Mouse (Mus musculus) megakaryocyte, adult 5-6 weeks (primary cell): ENCODE results near the gene Tcl1b1. TPM values are rescaled to one million over a fixed set of nuclear protein-coding genes. Genes with fewer than 3 reads are reported as not detected.
A peak's percentile ranks its signal among the peaks of the same experiment; 100 is the strongest.
"Not testable (repeated sequence)": the region's sequence is repeated elsewhere in the genome, so short reads cannot be mapped to it uniquely, and the experiment has no call there.

Experiments used
- ATAC-seq: 2 replicates; pipeline ENCODE4 v1.8.0; 2016; ENCODE audit warnings: mild to moderate bottlenecking, inconsistent platforms; ENCODE audit not compliant: poor library complexity, severe bottlenecking
- total RNA-seq, 2 experiments: library from RNA; stranded (forward) in 1 of 2; stranded (reverse) in 1 of 2; fragments of 153-499, 151-499 nt in 1 of 2; fragments of 221-1000, 200-1000 nt in 1 of 2; gene quantifications; 2 replicates each; pipeline versions ENCODE4 v1.2.3 to v1.2.4; 2015 to 2017

Gene Tcl1b1
- total RNA-seq (2015) (not detected in 2 replicates), total RNA-seq (2017) (not detected in 2 replicates)

DNA sequence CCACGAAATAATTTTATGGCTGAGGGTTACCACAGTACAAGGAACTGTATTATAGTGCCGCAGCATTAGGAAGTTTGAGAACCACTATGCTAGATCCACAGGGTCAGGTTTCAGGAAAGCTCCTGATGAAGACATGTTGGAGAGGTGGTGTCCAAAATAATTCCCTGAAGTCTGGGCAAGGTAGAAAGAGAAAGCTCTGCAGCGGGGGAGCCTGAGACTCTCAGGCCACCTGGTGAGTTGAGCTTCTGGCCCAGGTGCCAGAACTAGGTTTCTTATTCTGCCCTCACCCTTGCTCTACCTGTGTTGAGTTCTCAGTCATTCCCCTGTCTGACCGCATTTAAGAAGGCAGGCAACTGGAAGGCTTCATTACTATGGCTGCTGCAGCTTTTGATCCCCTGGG, at the start of gene Tcl1b1:
Gene Tcl1b1, plus strand, starts transcription at position 301 of the 400 bp plus-strand sequence.
- no peak for ATAC-seq

DNA sequence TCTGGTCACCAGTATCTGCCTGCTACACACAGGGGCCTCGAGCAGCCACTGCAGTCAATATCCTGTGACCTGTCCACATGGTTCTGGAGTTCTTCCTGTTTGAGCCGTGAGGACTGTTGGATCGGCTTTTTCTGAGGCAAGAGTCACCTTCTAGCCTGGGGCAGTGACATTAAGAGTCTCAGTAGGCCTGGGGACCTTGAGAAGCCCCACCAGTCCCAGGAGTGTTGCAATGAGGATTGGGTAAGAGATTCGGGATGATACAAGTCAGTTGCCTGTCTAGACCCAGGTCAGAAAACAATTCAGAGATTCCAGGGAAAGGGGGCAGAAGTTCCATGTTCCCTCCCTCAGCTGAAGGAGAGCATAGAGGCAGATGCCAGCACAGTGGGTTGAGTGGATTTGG, 49.7 kb upstream of the Tcl1b1 start:
- no peak for ATAC-seq

DNA sequence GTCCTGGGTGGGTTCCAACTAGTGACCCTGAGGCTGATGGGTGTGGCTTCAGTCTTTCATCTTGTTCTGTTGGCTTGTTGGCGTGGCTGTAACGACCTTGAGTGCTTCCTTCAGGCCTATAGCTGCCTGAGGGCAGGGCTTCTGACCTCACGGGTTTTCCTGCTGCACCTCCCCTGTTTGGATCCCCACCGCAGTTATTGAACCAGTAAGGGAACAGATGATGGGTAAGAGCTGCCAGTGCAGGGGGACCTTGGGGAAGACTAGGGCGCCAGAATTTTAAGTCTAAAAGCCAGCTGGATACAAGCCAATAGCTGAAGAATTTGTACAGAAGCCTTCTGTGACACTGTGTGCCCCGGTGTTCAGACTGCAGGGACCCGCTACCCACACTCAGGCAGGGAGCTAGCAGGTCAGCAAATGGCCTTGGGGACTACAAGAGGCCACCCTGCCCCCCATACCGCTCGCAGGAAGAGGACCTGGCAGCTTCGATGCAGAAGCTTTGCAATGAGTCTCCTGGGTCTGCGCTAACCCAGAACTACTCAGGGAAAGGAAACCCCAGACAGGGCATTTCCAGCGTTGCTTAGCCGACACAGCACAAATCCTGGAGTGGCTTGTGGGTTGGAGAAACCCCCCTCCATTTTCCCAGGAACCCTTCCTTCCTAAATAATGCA, 47.0 kb upstream of the Tcl1b1 start:
- no peak for ATAC-seq

DNA sequence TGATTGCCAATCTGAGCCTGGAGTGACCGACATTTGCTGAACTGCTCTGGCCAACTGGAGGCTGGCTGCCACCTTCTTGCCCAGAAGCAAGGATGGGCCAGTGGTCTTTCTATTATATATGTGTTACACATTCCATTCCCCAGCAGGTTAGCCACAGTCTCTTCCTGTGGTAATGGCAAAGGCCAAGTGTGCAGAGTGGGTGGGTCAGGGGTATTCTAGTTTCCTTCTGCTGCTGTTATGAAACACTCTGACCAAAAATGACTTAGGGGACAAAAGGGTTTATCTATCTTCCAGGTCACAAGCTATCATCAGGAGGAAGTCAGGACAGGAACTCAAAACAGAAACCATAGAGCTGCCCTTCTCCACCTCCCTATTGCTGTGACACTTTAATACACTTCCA, 42.8 kb upstream of the Tcl1b1 start:
- peak; percentile 78 for ATAC-seq

DNA sequence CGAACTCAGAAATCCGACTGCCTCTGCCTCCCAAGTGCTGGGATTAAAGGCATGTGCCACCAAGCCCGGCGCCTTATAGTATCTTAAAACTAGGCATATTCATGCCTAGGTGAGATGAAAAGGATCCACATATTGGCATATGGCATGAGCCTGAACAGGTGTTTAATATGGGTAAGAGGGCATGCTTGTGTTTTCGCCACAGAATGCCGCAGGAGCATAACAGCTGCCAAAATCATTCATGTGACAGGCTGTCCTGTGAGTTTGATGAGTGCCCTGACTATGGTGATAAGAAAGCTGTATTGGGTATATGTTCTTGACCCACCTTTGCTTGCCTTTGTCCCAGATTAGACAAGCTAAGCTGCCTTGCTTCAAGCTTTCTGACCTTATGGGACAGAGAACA, 34.1 kb upstream of the Tcl1b1 start:
- no peak for ATAC-seq

DNA sequence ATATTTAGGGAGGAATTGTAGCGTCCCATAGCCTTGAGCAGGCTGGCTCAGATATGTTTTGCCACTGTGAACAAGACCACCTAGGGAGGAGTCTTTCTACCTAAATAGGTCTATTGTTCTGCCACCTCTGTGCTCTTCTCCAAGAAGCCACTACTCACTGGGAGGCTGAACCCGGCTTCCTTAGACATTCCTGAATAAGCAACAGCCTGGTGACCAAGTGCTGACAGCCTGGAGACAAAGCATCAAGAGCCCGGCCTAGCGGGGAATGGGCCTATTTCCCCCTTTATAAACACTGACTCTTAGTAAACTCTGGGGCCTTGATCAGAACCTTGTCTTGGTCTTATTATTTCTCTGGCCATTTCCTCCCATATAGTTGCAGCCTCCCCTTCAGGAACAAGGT, 33.0 kb upstream of the Tcl1b1 start:
- ATAC-seq: no peak

DNA sequence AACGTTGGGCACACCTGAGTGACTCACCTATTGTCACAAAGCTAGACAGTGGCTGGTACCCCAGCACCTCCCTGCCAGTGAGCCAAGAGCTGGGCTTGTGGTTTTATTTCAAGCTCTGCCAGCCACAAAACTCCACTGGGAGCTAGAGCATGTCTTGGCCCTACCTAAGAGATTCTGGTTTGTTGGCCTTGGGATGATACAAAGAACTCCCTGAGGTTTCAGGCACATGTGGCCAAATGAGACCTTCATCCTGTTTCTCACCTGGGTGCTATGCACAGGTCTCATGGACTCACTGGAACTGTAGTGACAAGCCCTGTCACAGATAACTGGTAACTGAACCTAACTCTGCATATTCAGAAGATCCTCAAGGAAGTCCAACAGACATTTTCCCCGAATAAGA, 31.9 kb upstream of the Tcl1b1 start:
- ATAC-seq: no peak

DNA sequence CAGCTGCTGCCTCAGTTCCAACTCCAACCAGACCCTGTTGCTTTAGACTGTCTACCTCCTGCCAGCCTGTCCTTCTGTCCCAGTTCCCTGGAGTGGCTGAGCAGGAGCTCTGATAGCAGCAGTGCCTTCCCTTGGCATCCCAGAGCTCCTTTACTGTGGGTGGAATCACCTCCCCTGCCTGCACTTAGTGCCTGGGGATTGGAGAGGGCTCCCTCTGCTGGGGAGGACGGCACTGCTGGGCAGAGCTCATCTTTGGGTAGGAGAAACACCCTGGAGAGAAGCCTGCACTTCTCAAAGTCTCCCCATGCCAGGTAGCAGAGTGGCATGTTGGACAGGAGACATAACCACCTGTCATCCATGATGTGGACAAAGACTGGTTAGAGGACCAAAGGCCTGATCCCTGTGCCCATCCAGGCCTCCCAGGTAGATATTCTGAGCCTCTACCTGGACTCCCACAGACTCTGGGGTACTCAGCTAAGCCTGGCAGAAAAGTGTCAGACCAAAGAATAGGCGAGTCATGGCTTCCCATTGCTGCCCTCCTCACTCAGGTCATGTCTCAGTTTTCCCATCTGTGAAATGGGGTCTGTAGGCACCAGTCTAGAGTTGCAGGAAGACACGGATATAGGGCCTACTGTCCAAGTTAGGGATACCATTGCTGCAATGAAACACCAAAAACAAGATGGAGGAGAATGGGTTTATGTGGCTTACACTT, 29.8 kb upstream of the Tcl1b1 start:
- ATAC-seq: peak; percentile 51; the same call in 1 of the 2 replicates

DNA sequence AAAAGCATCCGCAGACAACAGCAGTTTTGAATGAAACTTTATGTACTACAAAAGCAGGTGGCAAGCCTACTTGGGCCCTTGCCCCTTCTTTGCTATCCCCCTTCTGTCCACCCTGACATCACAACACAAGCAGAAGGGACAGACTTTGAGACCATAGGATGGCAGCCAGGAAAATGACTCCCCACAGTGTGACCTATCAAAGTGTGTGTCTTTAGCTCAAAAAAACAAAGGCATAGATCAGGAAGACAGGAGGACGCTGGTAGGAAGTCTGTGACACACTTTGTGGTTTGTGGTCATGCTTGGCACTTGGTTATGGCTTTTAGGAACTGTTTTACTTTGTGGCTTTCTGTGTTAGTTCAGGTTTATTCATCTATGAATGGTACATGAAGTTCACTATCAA, 25.3 kb upstream of the Tcl1b1 start:
- not testable (repeated sequence) for ATAC-seq

DNA sequence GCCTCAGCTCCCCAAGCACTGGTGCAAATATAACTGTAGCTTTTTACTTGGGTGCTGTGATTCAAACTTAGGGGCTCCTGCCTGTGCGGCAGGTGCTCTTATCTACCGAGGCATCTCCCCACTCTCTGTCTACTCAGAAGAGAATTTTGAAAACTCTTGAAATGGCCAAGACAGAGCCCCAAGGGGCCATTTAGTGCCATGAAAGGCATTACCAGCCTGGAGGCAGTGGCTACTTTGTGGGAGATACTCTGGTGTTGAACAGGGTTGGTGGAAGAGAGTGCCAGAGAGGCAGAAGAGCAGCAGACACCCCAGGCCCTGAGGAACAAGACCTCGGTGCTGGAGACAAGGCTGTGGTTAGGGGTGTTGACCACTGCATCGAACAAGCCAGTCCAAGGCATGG, 24.7 kb upstream of the Tcl1b1 start:
- not testable (repeated sequence) for ATAC-seq

DNA sequence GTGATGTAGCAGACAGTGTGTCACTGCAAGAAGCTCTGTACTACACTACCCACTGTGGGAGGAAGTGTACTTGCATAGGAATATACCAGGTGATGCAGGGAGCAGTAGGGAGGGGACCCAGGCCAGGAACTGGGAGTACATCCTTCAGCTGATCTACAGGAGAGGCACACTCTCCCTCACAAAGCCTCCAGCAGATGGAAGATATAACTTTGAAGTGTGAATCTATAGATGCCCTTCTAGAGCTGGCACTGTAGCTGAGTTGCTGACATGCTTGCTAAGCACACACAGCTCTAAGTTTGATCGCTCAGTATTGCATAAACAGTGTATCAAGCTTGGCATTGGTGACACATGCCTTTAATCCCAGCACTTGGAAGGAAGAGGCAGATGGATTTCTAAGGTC, 21.8 kb upstream of the Tcl1b1 start:
- not testable (repeated sequence) for ATAC-seq

DNA sequence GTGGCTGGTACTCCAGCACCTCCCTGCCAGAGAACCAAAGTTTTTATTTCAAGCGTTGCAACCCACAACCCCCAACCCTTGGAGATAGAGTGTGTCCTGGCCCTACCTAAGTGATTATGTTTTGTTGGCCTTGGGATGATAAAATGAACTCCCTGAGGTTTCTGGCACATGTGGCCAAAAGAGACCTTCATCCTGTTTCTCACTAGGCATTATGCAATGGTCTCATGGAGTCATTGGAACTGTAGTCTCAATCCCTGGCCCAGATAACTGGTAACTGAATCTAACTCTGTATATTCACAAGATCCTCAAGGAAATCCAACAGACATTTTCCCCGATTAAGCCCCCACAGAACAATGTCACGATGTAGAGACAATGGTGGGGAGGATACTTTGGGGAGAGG, 16.4 kb upstream of the Tcl1b1 start:
- ATAC-seq: no peak

DNA sequence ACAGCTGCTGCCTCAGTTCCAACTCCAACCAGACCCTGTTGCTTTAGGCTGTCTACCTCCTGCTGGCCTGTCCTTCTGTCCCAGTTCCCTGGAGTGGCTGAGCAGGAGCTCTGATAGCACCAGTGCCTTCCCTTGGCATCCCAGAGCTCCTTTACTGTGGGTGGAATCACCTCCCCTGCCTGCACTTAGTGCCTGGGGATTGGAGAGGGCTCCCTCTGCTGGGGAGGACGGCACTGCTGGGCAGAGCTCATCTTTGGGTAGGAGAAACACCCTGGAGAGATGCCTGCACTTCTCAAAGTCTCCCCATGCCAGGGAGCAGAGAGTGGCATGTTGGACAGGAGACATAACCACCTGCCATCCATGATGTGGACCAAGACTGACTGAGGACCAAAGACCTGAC, 14.6 kb upstream of the Tcl1b1 start:
- ATAC-seq: not testable (repeated sequence)

DNA sequence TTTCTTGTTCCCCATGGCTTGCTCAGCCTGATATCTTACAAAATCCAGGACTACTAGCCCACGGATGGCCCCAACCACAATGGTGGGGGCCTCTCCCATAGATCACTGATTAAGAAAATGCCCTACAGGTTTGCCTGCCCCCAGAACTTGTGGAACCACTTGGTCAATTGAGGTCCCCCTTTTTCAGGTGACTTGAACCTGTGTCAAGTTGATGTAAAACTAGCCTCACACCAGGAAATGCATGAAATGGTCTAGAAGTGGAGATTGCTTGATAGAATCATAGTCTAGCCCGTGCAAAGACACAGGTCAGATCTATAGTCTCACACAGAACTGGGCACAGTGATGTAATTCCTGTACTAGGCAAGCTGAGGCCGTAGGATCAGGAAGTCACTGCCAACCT, 13.8 kb upstream of the Tcl1b1 start, which contains the start of gene Tcl1b2:
Gene Tcl1b2, plus strand, starts transcription at position 301 of the 400 bp plus-strand sequence.
- ATAC-seq: no peak

DNA sequence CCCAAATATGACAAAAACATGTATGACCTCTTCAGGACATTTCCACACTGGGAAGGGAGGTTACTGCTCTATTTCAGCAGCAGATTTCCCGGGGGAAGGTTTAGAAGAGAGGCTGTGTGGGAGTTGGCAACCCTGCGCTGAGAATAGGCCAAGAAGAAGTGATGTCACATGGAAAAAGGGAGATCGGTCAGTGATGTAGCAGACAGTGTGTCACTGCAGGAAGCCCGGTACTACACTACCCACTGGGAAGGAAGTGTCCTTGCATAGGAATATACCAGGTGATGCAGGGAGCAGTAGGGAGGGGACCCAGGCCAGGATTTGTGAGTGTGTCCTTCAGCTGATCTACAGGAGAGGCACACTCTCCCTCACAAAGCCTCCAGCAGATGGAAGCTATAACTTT, 4.2 kb upstream of the Tcl1b1 start:
- not testable (repeated sequence) for ATAC-seq

DNA sequence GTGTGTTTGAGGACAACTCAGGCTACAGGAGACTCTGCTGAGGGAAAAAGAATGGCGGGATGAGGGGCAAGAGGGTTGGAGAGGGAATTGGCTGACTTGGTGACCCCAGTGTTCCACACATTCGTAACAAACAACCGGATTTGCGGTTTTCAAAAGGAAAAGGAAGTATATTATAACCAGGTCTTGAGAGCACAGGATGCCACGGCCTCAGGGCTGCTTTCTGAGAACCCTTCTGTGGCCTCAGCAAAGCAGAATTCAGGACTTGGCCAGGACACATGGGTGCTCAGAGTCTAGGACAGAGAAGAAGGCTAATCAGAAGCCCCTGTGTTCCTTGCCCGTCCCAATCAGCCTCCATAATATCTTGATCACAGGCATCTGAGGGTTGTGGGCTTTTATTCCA, 648 bp upstream of the Tcl1b1 start:
- no peak for ATAC-seq

DNA sequence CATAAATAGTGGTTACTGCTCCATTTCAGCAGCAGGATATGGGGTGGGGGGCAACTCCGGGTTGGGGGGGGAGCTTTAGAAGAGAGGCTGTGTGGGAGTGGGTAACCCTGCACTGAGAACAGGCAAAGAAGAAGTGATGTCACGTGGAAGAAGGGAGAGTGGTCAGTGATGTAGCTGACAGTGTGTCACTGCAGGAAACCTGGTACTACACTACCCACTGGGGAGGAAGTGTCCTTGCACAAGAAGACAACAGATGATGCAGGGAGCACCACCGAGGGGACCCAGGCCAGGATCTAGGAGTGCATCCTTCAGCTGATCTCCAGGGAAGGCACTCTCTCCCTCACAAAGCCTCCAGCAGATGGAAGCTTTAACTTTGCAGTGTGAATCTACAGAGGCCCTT, 7.2 kb downstream of the Tcl1b1 start:
- no peak for ATAC-seq

DNA sequence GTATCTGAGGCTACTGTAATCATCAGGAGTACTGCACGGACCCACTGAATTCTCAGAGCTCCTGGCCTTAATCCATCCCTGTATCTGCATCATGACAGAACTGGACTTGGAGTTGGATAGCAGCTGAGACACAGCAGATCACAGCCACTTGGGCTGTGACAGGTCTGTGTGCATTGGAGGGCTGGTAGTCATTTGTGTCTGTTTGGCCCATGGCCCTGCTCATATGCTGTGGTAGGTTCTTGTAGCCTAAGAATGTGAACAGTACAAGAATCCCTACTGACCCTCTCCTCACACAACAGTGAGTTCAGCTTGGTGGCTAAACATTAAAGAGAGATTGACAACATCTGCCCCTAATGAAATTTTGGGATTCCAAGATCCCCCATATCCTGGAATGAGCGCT, 13.9 kb downstream of the Tcl1b1 start:
- ATAC-seq: no peak

DNA sequence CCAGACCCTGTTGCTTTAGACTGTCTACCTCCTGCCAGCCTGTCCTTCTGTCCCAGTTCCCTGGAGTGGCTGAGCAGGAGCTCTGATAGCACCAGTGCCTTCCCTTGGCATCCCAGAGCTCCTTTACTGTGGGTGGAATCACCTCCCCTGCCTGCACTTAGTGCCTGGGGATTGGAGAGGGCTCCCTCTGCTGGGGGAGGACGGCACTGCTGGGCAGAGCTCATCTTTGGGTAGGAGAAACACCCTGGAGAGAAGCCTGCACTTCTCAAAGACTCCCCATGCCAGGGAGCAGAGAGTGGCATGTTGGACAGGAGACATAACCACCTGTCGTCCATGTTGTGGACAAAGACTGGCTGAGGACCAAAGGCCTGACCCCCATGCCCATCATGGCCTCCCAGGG, 14.8 kb downstream of the Tcl1b1 start:
- ATAC-seq: peak; percentile 66

DNA sequence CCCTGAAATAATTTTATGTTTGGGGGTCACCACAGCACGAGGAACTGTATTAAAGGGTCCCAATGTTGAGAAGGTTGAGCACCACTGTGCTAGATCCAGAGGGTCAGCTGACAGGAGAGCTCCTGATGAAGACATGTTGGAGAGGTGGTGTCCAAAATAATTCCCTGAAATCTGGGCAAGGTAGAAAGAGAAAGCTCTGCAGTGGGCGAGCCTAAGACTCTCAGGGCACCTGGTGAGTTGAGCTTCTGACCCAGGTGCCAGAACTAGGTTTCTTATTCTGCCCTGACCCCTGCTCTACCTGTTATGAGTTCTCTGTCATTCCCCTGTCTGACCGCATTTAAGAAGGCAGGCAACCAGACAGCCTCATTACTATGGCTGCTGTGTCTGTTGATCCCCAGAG, 16.6 kb downstream of the Tcl1b1 start, which contains the start of gene Tcl1b5:
Gene Tcl1b5, plus strand, starts transcription at position 301 of the 400 bp plus-strand sequence.
- ATAC-seq: not testable (repeated sequence)

DNA sequence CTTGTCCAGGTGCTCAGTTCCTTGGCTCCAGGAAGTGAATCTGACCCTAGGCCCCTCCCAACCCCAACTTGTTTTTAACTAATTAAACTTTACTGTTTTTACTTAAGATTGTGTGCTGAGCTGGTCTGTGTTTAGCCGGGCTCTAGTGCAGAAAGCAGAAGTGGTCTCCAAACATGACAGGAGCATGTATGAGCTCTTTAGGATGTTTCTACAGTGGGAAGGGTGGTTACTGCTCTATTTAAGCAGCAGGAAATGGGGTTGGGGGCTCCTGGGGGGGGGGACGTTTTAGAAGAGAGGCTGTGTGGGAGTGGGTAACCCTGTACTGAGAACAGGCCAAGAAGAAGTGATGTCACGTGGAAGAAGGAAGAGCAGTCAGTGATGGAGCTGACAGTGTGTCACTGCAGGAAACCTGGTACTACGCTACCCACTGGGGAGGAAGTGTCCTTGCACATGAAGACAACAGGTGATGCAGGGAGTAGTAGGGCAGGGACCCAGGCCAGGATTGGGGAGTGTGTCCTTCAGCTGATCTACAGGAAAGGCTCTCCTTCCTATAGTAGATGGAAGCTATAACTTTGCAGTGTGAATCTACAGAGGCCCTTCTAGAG, 21.7 kb downstream of the Tcl1b1 start:
- ATAC-seq: not testable (repeated sequence)

DNA sequence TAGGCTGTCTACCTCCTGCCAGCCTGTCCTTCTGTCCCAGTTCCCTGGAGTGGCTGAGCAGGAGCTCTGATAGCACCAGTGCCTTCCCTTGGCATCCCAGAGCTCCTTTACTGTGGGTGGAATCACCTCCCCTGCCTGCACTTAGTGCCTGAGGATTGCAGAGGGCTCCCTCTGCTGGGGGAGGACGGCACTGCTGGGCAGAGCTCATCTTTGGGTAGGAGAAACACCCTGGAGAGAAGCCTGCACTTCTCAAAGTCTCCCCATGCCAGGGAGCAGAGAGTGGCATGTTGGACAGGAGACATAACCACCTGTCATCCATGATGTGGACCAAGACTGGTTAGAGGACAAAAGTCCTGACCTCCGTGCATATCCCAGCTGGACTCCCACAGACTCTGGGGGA, 29.5 kb downstream of the Tcl1b1 start:
- peak; percentile 69 for ATAC-seq
